Mouse (Mus musculus) midbrain, embryonic 13.5 days (tissue): ENCODE measurements around the gene Lhfpl1. TPM values are rescaled to one million over a fixed set of nuclear protein-coding genes. Genes with fewer than 3 reads are reported as not detected.
"Not testable (repeated sequence)": the region's sequence is repeated elsewhere in the genome, so short reads cannot be mapped to it uniquely, and the experiment has no call there.

Source experiments
- ATAC-seq: fragments of 200-750 bp; cut with Nextera tagmentation; 2 replicates; pipeline ENCODE4 v1.8.0; 2017; ENCODE audit warnings: mild to moderate bottlenecking, moderate TSS enrichment, moderate library complexity
- H3K27ac ChIP-seq: fragments of 300-500 bp; sonication (generic); 2 replicates; pipeline ENCODE4 v1.5.1; 2015; ENCODE audit warnings: inconsistent platforms, mild to moderate bottlenecking, moderate library complexity
- H3K27me3 ChIP-seq: fragments of 300-500 bp; sonication (generic); 2 replicates; pipeline ENCODE4 v1.6.1; 2015; ENCODE audit warnings: mild to moderate bottlenecking, inconsistent platforms
- H3K36me3 ChIP-seq: fragments of 300-500 bp; sonication (generic); 2 replicates; pipeline ENCODE4 v1.6.1; 2015; ENCODE audit warnings: mild to moderate bottlenecking, inconsistent platforms
- H3K4me1 ChIP-seq: fragments of 300-500 bp; sonication (generic); replicated peaks from 2 replicates; pipeline ENCODE4 v1.6.1; 2015; ENCODE audit warnings: inconsistent platforms
- H3K4me2 ChIP-seq: fragments of 300-500 bp; sonication (generic); replicated peaks from 2 replicates; pipeline ENCODE4 v1.6.1; 2015; ENCODE audit warnings: moderate library complexity, mild to moderate bottlenecking, inconsistent platforms
- H3K4me3 ChIP-seq: fragments of 300-500 bp; sonication (generic); replicated peaks from 2 replicates; pipeline ENCODE4 v1.5.1; 2015; ENCODE audit warnings: mild to moderate bottlenecking, inconsistent platforms
- H3K9ac ChIP-seq: fragments of 300-500 bp; sonication (generic); replicated peaks from 2 replicates; pipeline ENCODE4 v1.6.1; 2015; ENCODE audit warnings: mild to moderate bottlenecking, inconsistent platforms
- H3K9me3 ChIP-seq: fragments of 300-500 bp; sonication (generic); 2 replicates; pipeline ENCODE4 v1.6.1; 2016; ENCODE audit warnings: mild to moderate bottlenecking, inconsistent platforms
- WGBS: fragments of 180-500 bp; shearing (Covaris S2); methylation state at CpG from one replicate; pipeline ENCODE4 v1.1.7; 2015; 5-methylcytosine and 5-hydroxymethylcytosine counted together
- polyA plus RNA-seq: library from polyadenylated mRNA; unstranded; fragments of >200 nt; fragmentation: Nextera tagmentation; extraction: Ambion mirVana; gene quantifications from 2 replicates; pipeline ENCODE4 v1.2.1, GENCODE M21; 2015

Gene Lhfpl1
- 0.15 TPM in 1 of 2 replicates, not detected in the other for polyA plus RNA-seq

GRCm38 (mm10) chrX:145348377-145349203 is at the start of gene Lhfpl1:
TSS of gene Lhfpl1 (minus strand) at chrX:145349089.
- H3K27me3 ChIP-seq: no peaks in the 10 kb centered on the region
- H3K4me1 ChIP-seq: no peaks in the 10 kb centered on the region
- no peak within 1 kb of the TSS for H3K9ac ChIP-seq
- no peak within 1 kb of the TSS for H3K27ac ChIP-seq
- no peaks in the 10 kb centered on the region for H3K9me3 ChIP-seq
- no peak for ATAC-seq
- no peak within 1 kb of the TSS for H3K4me2 ChIP-seq
- 43% methylated on average over 7 of the region's 7 CpGs for WGBS
- no peak within 1 kb of the TSS for H3K4me3 ChIP-seq
- no peaks in the 10 kb centered on the region for H3K36me3 ChIP-seq

GRCm38 (mm10) chrX:145371839-145372238 is 22.9 kb upstream of the Lhfpl1 start:
- Histone ChIP-seq H3K27me3 (no peaks in the 10 kb centered on the region), H3K9me3 (no peaks in the 10 kb centered on the region), H3K9ac (no peak overlapping the region), H3K36me3 (no peaks in the 10 kb centered on the region), H3K4me2 (no peak overlapping the region), H3K27ac (no peak overlapping the region), H3K4me1 (no peaks in the 10 kb centered on the region), H3K4me3 (no peak overlapping the region)
- ATAC-seq: no peak
- 78% methylated on average over 5 of the region's 5 CpGs for WGBS

- Histone ChIP-seq H3K27me3 (no peaks in the 10 kb centered on the region), H3K4me3 (no peak overlapping the region), H3K9me3 (no peaks in the 10 kb centered on the region), H3K36me3 (no peaks in the 10 kb centered on the region), H3K27ac (no peak overlapping the region), H3K4me1 (no peaks in the 10 kb centered on the region), H3K9ac (no peak overlapping the region), H3K4me2 (no peak overlapping the region)
- WGBS: 92% methylated on average over 4 of the region's 4 CpGs
- ATAC-seq: no peak
Observed at GRCm38 (mm10) chrX:145362527-145362926, 13.6 kb upstream of the Lhfpl1 start.

- Histone ChIP-seq H3K9ac (no peak overlapping the region), H3K36me3 (no peaks in the 10 kb centered on the region), H3K4me1 (no peaks in the 10 kb centered on the region), H3K27ac (no peak overlapping the region), H3K9me3 (no peaks in the 10 kb centered on the region), H3K4me2 (no peak overlapping the region), H3K27me3 (no peaks in the 10 kb centered on the region), H3K4me3 (no peak overlapping the region)
- WGBS: 91% methylated on average over 2 of the region's 2 CpGs
- no peak for ATAC-seq
Observed at GRCm38 (mm10) chrX:145342402-145342801, 6.5 kb downstream of the Lhfpl1 start.

- H3K4me1 ChIP-seq: no peaks in the 10 kb centered on the region
- H3K4me2 ChIP-seq: no peak overlapping the region
- no peaks in the 10 kb centered on the region for H3K9me3 ChIP-seq
- no peak overlapping the region for H3K9ac ChIP-seq
- H3K36me3 ChIP-seq: no peaks in the 10 kb centered on the region
- WGBS: 78% methylated on average over 1 of the region's 1 CpGs
- no peak overlapping the region for H3K4me3 ChIP-seq
- no peak for ATAC-seq
- H3K27me3 ChIP-seq: no peaks in the 10 kb centered on the region
- no peak overlapping the region for H3K27ac ChIP-seq
Observed at GRCm38 (mm10) chrX:145336141-145336540, 12.7 kb downstream of the Lhfpl1 start.

GRCm38 (mm10) chrX:145308555-145308954 is 40.3 kb downstream of the Lhfpl1 start:
- no peaks in the 10 kb centered on the region for H3K27me3 ChIP-seq
- ATAC-seq: 0 out of 2 replicates have a peak, but pooled peaks have one; percentile 17

GRCm38 (mm10) chrX:145307174-145307573 is 41.7 kb downstream of the Lhfpl1 start:
- Histone ChIP-seq H3K4me3 (no peak overlapping the region), H3K27me3 (no peaks in the 10 kb centered on the region), H3K4me1 (no peaks in the 10 kb centered on the region), H3K9ac (no peak overlapping the region), H3K9me3 (no peaks in the 10 kb centered on the region), H3K36me3 (no peaks in the 10 kb centered on the region), H3K27ac (no peak overlapping the region), H3K4me2 (no peak overlapping the region)
- 9% methylated on average over 2 of the region's 2 CpGs for WGBS
- ATAC-seq: peak; percentile 63; the same call in 1 of the 2 replicates

More at GRCm38 (mm10) chrX:145308555-145308954, 40.3 kb downstream of the Lhfpl1 start:
- H3K9ac ChIP-seq: no peak overlapping the region
- no peaks in the 10 kb centered on the region for H3K36me3 ChIP-seq
- H3K9me3 ChIP-seq: no peaks in the 10 kb centered on the region
- no peak overlapping the region for H3K4me2 ChIP-seq
- no peak overlapping the region for H3K27ac ChIP-seq
- no peak overlapping the region for H3K4me3 ChIP-seq
- H3K4me1 ChIP-seq: no peaks in the 10 kb centered on the region
- WGBS: 71% methylated on average over 1 of the region's 1 CpGs

DNA sequence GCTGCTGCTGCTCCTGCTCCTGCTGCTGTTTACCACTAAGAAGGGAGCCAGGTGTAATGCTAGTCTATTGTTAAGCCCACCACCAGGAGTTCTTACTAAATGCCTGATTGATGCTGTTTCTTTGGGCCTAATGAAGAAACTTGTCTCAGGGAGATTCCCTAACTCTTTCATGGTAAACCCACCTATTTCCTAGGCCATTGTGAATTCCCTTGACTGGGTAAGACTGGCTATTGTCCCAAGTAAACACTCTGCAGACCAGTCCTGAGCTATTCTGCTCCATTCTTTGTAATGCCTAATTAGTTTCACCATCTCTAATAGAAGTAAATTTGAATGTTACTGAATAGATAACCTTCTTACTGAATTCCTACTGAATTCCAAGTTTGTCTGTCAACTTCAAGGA is 48.7 kb downstream of the Lhfpl1 start:
- H3K4me3 ChIP-seq, H3K36me3 ChIP-seq, H3K27ac ChIP-seq, H3K9ac ChIP-seq, H3K4me2 ChIP-seq, H3K9me3 ChIP-seq, H3K4me1 ChIP-seq, H3K27me3 ChIP-seq, ATAC-seq: not testable (repeated sequence)

GRCm38 (mm10) chrX:145272209-145272608 is 76.7 kb downstream of the Lhfpl1 start:
- ATAC-seq: peak; percentile 58
- no peaks in the 10 kb centered on the region for H3K9me3 ChIP-seq
- H3K36me3 ChIP-seq: no peaks in the 10 kb centered on the region
- no peak overlapping the region for H3K4me3 ChIP-seq
- no peak overlapping the region for H3K9ac ChIP-seq
- no peaks in the 10 kb centered on the region for H3K27me3 ChIP-seq
- no peak overlapping the region for H3K4me2 ChIP-seq
- WGBS: 65% methylated on average over 3 of the region's 3 CpGs
- H3K4me1 ChIP-seq: 0 out of 2 replicates have a peak, but pooled peaks cover 9% of the 10 kb centered on the region
- H3K27ac ChIP-seq: no peak overlapping the region

- Histone ChIP-seq H3K36me3 (no peaks in the 10 kb centered on the region), H3K4me2 (no peak overlapping the region), H3K9me3 (no peaks in the 10 kb centered on the region), H3K9ac (no peak overlapping the region), H3K4me3 (no peak overlapping the region), H3K27me3 (no peaks in the 10 kb centered on the region), H3K27ac (no peak overlapping the region), H3K4me1 (0 out of 2 replicates have a peak, but pooled peaks cover 9% of the 10 kb centered on the region)
- peak; percentile 84 for ATAC-seq
- 32% methylated on average over 4 of the region's 4 CpGs for WGBS
Observed at GRCm38 (mm10) chrX:145271768-145272167, 77.1 kb downstream of the Lhfpl1 start.

DNA sequence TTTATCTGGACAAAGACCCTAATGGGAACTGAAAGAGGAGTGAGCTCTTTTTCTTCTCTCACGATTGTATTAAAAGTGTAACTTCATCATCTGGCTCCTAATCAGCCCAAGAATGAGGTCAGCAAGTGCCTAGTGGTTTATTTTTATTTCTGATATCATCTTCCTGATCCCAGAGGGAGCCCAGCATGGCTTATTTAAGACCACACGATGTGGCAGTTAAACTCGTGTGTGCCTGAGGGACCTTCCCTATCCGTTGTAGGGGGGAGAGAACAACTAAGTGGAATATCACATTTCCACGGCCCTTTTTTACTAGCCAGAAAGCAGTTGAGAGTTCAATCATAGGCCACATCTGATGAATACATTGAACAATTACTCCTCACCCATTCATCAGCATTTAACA is 87.1 kb downstream of the Lhfpl1 start:
- 64% methylated on average over 5 of the region's 5 CpGs for WGBS
- no peak overlapping the region for H3K9ac ChIP-seq
- no peaks in the 10 kb centered on the region for H3K9me3 ChIP-seq
- H3K36me3 ChIP-seq: no peaks in the 10 kb centered on the region
- ATAC-seq: no peak
- no peaks in the 10 kb centered on the region for H3K27me3 ChIP-seq
- no peaks in the 10 kb centered on the region for H3K4me1 ChIP-seq
- no peak overlapping the region for H3K27ac ChIP-seq
- no peak overlapping the region for H3K4me3 ChIP-seq
- H3K4me2 ChIP-seq: no peak overlapping the region
